Mouse (Mus musculus): ENCODE measurements around the gene Ly6g6d. TPM values are rescaled to one million over a fixed set of nuclear protein-coding genes. Genes with fewer than 3 reads are reported as not detected.

Ly6g6d gene
- total and polyA plus RNA-seq, 3 experiments = 0.61 to 1.3 TPM; not detected in 1

- Histone ChIP-seq H3K4me3 (no peak overlapping the region), H3K36me3 (ENCODE audit: control insufficient read depth, insufficient read depth, low read length) (no peaks in the 10 kb centered on the region), H3K9ac (ENCODE audit: low read depth, low read length) (no peak overlapping the region), H3K27ac (no peak overlapping the region), H3K79me2 (replicated peaks; ENCODE audit: control insufficient read depth, insufficient read depth, low read length) (no peaks in the 10 kb centered on the region), H3K4me1 (ENCODE audit: control insufficient read depth, insufficient read depth, low read length) (peaks cover 10% of the 10 kb centered on the region), H3K27me3 (ENCODE audit: control insufficient read depth, insufficient read depth, low read length) (no peaks in the 10 kb centered on the region)
- intact Hi-C loops (cut with DNase I) = no loop called here
- TF ChIP-seq CTCF (IDR thresholded peaks at IDR 0.05) (no peak), POLR2A (IDR thresholded peaks at IDR 0.05; ENCODE audit: insufficient read depth, low read depth, low read length) (no peak), EP300 (IDR thresholded peaks at IDR 0.05; ENCODE audit: insufficient read depth, low read depth, low read length) (no peak)
- no peak for DNase-seq
- WGBS = 90% methylated on average over 5 of the region's 5 CpGs
Observed at GRCm38 (mm10) chr17:35026206-35026605, 51.7 kb downstream of the Ly6g6d start.

- Histone ChIP-seq H3K36me3 (ENCODE audit: control insufficient read depth, insufficient read depth, low read length) (no peaks in the 10 kb centered on the region), H3K4me3 (no peak overlapping the region), H3K27me3 (ENCODE audit: control insufficient read depth, insufficient read depth, low read length) (no peaks in the 10 kb centered on the region), H3K79me2 (replicated peaks; ENCODE audit: control insufficient read depth, insufficient read depth, low read length) (no peaks in the 10 kb centered on the region), H3K4me1 (ENCODE audit: control insufficient read depth, insufficient read depth, low read length) (peaks cover 11% of the 10 kb centered on the region), H3K27ac (peak overlapping the region; percentile 6), H3K9ac (ENCODE audit: low read depth, low read length) (no peak overlapping the region)
- intact Hi-C loops (cut with DNase I) = loop anchor here (5.0 kb wide), 1 partner anchor 212 kb away; the partner anchor contains the start of gene Nfkbil1
- DNase-seq = no peak
- TF ChIP-seq POLR2A (IDR thresholded peaks at IDR 0.05; ENCODE audit: insufficient read depth, low read depth, low read length) (no peak), EP300 (IDR thresholded peaks at IDR 0.05; ENCODE audit: insufficient read depth, low read depth, low read length) (no peak), CTCF (IDR thresholded peaks at IDR 0.05) (no peak)
- WGBS = 49% methylated on average over 10 of the region's 10 CpGs
Observed at GRCm38 (mm10) chr17:35024691-35025488, 53.0 kb downstream of the Ly6g6d start.

GRCm38 (mm10) chr17:35024261-35024660, 53.6 kb downstream of the Ly6g6d start:
- no peak overlapping the region for H3K9ac ChIP-seq (ENCODE audit: low read depth, low read length)
- H3K4me3 ChIP-seq = no peak overlapping the region

GRCm38 (mm10) chr17:35023756-35024155, 54.1 kb downstream of the Ly6g6d start:
- H3K36me3 ChIP-seq (ENCODE audit: control insufficient read depth, insufficient read depth, low read length) = no peaks in the 10 kb centered on the region
- WGBS = 58% methylated on average over 4 of the region's 4 CpGs
- H3K9ac ChIP-seq (ENCODE audit: low read depth, low read length) = no peak overlapping the region
- peak in 1 of 2 experiments; percentile 39 for DNase-seq
- intact Hi-C loops (cut with DNase I) = loop anchor here (2.0 to 5.0 kb wide), 2 partner anchors 23 to 214 kb away; partner anchors contain the start of genes Msh5 and Nfkbil1
- TF ChIP-seq EP300 (IDR thresholded peaks at IDR 0.05; ENCODE audit: insufficient read depth, low read depth, low read length) = no peak
- no peak for TF ChIP-seq POLR2A (IDR thresholded peaks at IDR 0.05; ENCODE audit: insufficient read depth, low read depth, low read length)
- no peak for TF ChIP-seq CTCF (IDR thresholded peaks at IDR 0.05)
- H3K4me3 ChIP-seq = no peak overlapping the region
- peaks cover 11% of the 10 kb centered on the region for H3K4me1 ChIP-seq (ENCODE audit: control insufficient read depth, insufficient read depth, low read length)
- H3K27me3 ChIP-seq (ENCODE audit: control insufficient read depth, insufficient read depth, low read length) = no peaks in the 10 kb centered on the region
- H3K27ac ChIP-seq = peak overlapping the region; percentile 6
- H3K79me2 ChIP-seq (replicated peaks; ENCODE audit: control insufficient read depth, insufficient read depth, low read length) = no peaks in the 10 kb centered on the region

More at GRCm38 (mm10) chr17:35024261-35024660, 53.6 kb downstream of the Ly6g6d start:
- no peaks in the 10 kb centered on the region for H3K36me3 ChIP-seq (ENCODE audit: control insufficient read depth, insufficient read depth, low read length)
- no peaks in the 10 kb centered on the region for H3K79me2 ChIP-seq (replicated peaks; ENCODE audit: control insufficient read depth, insufficient read depth, low read length)
- peaks cover 11% of the 10 kb centered on the region for H3K4me1 ChIP-seq (ENCODE audit: control insufficient read depth, insufficient read depth, low read length)
- H3K27me3 ChIP-seq (ENCODE audit: control insufficient read depth, insufficient read depth, low read length) = no peaks in the 10 kb centered on the region
- TF ChIP-seq EP300 (IDR thresholded peaks at IDR 0.05; ENCODE audit: insufficient read depth, low read depth, low read length) (no peak), POLR2A (IDR thresholded peaks at IDR 0.05; ENCODE audit: insufficient read depth, low read depth, low read length) (no peak), CTCF (IDR thresholded peaks at IDR 0.05) (no peak)
- no peak for DNase-seq
- H3K27ac ChIP-seq = peak overlapping the region; percentile 6
- WGBS = 67% methylated on average over 13 of the region's 13 CpGs
- intact Hi-C loops (cut with DNase I) = loop anchor here (5.0 kb wide), 1 partner anchor 213 kb away; the partner anchor contains the start of gene Nfkbil1

- no peak for TF ChIP-seq EP300 (IDR thresholded peaks at IDR 0.05; ENCODE audit: insufficient read depth, low read depth, low read length)
- no peak for TF ChIP-seq CTCF (IDR thresholded peaks at IDR 0.05)
- no peak for TF ChIP-seq POLR2A (IDR thresholded peaks at IDR 0.05; ENCODE audit: insufficient read depth, low read depth, low read length)
- Histone ChIP-seq H3K4me1 (ENCODE audit: control insufficient read depth, insufficient read depth, low read length) (peaks cover 11% of the 10 kb centered on the region), H3K79me2 (replicated peaks; ENCODE audit: control insufficient read depth, insufficient read depth, low read length) (no peaks in the 10 kb centered on the region), H3K27ac (peak overlapping the region; percentile 88; the same call in 1 of the 2 replicates), H3K36me3 (ENCODE audit: control insufficient read depth, insufficient read depth, low read length) (no peaks in the 10 kb centered on the region), H3K4me3 (no peak overlapping the region), H3K9ac (ENCODE audit: low read depth, low read length) (no peak overlapping the region), H3K27me3 (ENCODE audit: control insufficient read depth, insufficient read depth, low read length) (no peaks in the 10 kb centered on the region)
- 89% methylated on average over 5 of the region's 5 CpGs for WGBS
- intact Hi-C loops (cut with DNase I) = loop anchor here (2.0 to 5.0 kb wide), 2 partner anchors 24 to 214 kb away; partner anchors contain the start of genes Msh5 and Nfkbil1
- no peak for DNase-seq
Observed at GRCm38 (mm10) chr17:35023221-35023620, 54.6 kb downstream of the Ly6g6d start.

Measured in heart, adult 2 months (tissue).